Mouse (Mus musculus) kidney, postnatal 0 days (tissue): ENCODE data around the gene Rpl18a. TPM values are rescaled to one million over a fixed set of nuclear protein-coding genes. Genes with fewer than 3 reads are reported as not detected.

Experiments used
- ATAC-seq: fragments of 200-750 bp; cut with Nextera tagmentation; replicated peaks from 2 replicates; pipeline ENCODE4 v1.8.0; 2017; ENCODE audit warnings: low read depth, moderate number of reproducible peaks, moderate TSS enrichment, moderate library complexity; ENCODE audit not compliant: low FRiP score
- DNase-seq: peaks from one replicate; pipeline ENCODE4 v3.0.0-alpha.2; 2016; ENCODE audit warnings: low spot score
- H3K27ac ChIP-seq: fragments of 300-500 bp; sonication (generic); 2 replicates; pipeline ENCODE4 v1.5.1; 2014; ENCODE audit warnings: mild to moderate bottlenecking
- H3K27me3 ChIP-seq: fragments of 300-500 bp; sonication (generic); 2 replicates; pipeline ENCODE4 v1.6.1; 2014; ENCODE audit warnings: low read length, mixed read lengths; ENCODE audit not compliant: insufficient read depth
- H3K36me3 ChIP-seq: fragments of 300-500 bp; sonication (generic); 2 replicates; pipeline ENCODE4 v1.6.1; 2014; ENCODE audit warnings: low read length, mixed read lengths; ENCODE audit not compliant: insufficient read depth
- H3K4me1 ChIP-seq: fragments of 300-500 bp; sonication (generic); replicated peaks from 2 replicates; pipeline ENCODE4 v1.6.1; 2014; ENCODE audit warnings: antibody characterized with exemption, low read length, mixed read lengths; ENCODE audit not compliant: insufficient read depth
- H3K4me2 ChIP-seq: fragments of 300-500 bp; sonication (generic); 2 replicates; pipeline ENCODE4 v1.6.1; 2014; ENCODE audit warnings: mild to moderate bottlenecking, low read length, moderate library complexity, mixed read lengths
- H3K4me3 ChIP-seq: fragments of 300-500 bp; sonication (generic); replicated peaks from 2 replicates; pipeline ENCODE4 v1.5.1; 2014; ENCODE audit warnings: low read depth, low read length
- H3K9ac ChIP-seq: fragments of 300-500 bp; sonication (generic); 2 replicates; pipeline ENCODE4 v1.6.1; 2014; ENCODE audit warnings: low read depth, low read length
- H3K9me3 ChIP-seq: fragments of 300-500 bp; sonication (generic); replicated peaks from 2 replicates; pipeline ENCODE4 v1.6.1; 2016; ENCODE audit warnings: low read length, inconsistent platforms, mixed read lengths
- CTCF ChIP-seq: IDR thresholded peaks from 2 replicates; pipeline ENCODE4 v1.5.1; 2016; ENCODE audit warnings: antibody characterized with exemption, low read depth, mild to moderate bottlenecking, moderate library complexity
- WGBS: fragments of 180-500 bp; shearing (Covaris S2); extraction: QIAGEN DNeasy Blood & Tissue Kit; methylation state at CpG from one replicate; pipeline ENCODE4 v1.1.7; 2014; 5-methylcytosine and 5-hydroxymethylcytosine counted together
- polyA plus RNA-seq: library from polyadenylated mRNA; unstranded; fragments of >200 nt; fragmentation: Nextera tagmentation; extraction: Ambion mirVana; gene quantifications from 2 replicates; pipeline ENCODE4 v1.2.1, GENCODE M21; 2015

The Rpl18a gene
- 5,183 and 5,941 TPM in 2 replicates for polyA plus RNA-seq

DNA sequence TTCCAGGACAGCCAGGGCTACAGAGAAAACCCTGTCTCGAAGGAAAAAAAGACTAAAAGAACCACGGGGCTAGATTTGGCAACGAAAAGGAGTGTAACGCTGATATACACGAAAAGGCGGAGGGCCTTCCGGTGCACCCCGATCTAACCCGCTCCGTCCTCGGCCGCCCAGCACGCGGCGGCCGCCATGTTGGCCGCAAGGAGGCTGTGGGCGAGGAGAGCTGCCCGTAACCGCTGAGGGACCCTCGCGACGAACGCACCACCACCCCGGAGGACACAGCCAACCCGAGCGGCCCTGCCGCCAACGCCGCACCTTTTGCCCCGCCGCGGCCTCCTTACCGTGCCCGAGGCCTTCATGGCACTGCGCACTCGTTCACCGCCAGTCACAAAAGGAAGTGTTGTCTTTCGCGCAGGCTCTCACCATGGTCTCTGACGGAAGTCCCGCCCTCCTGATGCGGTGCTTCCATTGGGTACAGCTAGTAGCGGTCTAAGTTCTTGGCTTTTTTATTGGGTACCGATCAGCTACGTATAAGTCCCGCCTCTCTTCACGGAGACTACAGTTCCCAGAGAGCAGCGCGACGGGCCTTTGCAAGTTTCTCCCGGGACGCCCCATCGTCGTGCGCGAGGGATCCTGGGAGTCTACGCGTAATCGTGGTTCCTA lies at the start of gene Rpl18a:
Gene Rpl18a, minus strand, starts transcription at position 392 of the 660 bp plus-strand sequence.
- Histone ChIP-seq H3K9ac (peak within 1 kb of the TSS; percentile 96), H3K27me3 (peaks cover 5% of the 10 kb centered on the region), H3K9me3 (no peaks in the 10 kb centered on the region), H3K4me2 (peak within 1 kb of the TSS; percentile 87), H3K4me1 (peaks cover 17% of the 10 kb centered on the region), H3K4me3 (peak within 1 kb of the TSS; percentile 92), H3K36me3 (peaks cover 11% of the 10 kb centered on the region), H3K27ac (peak within 1 kb of the TSS; percentile 81)
- DNase-seq, result peak; percentile 100
- WGBS, result under 1% methylated on average over 57 of the region's 60 CpGs
- ATAC-seq, result peak; percentile 98
- peak; percentile 24; the same call in 1 of the 2 replicates for TF ChIP-seq CTCF

DNA sequence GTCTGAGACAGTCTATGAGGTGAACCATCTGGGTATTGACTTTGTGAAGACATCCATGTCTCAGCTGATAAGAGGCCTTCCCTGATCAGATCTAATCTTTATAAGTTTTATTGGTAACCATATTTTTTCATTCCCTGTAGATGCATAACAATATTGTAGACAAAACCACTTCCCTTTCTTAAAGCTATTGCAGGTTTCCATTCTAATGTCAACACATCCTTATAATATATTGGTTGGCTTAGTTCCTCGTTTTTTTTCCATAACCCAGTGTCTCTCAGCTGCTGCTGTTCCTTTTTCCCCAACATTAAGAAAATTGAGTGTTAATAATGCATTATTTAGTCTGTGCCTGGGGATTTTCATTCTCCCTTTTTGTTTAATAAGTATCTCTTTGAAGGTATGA lies 46.0 kb upstream of the Rpl18a start:
- no peak for TF ChIP-seq CTCF
- WGBS, result 30% methylated on average over 1 of the region's 1 CpGs
- Histone ChIP-seq H3K36me3 (no peaks in the 10 kb centered on the region), H3K9ac (no peak overlapping the region), H3K9me3 (no peaks in the 10 kb centered on the region), H3K4me2 (no peak overlapping the region), H3K27ac (no peak overlapping the region), H3K27me3 (no peaks in the 10 kb centered on the region), H3K4me1 (no peaks in the 10 kb centered on the region), H3K4me3 (no peak overlapping the region)
- ATAC-seq, result no peak
- no peak for DNase-seq

DNA sequence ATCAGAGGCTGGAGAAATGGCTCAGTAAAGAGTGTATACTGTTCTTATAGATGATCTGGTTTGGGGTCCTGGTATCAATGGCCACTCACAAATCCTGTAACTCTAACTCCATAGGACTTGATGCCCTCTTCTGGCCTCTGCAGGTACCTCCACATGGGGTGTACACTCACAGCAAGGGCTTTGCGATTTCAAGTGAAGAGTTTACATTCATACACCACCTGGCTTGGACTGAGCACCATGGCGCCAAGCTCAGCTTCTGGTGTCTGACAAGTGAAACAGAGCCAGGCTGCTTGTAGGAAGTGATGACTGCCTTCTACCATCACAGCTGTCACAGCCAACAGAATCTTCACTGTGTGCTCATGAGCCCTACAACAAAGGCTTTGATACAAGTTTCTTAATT lies 44.3 kb upstream of the Rpl18a start:
- H3K36me3 ChIP-seq, result no peaks in the 10 kb centered on the region
- no peak overlapping the region for H3K4me2 ChIP-seq
- no peak for DNase-seq
- peak; percentile 27; the same call in 1 of the 2 replicates for TF ChIP-seq CTCF
- no peaks in the 10 kb centered on the region for H3K4me1 ChIP-seq
- WGBS, result 70% methylated on average over 2 of the region's 2 CpGs
- H3K9ac ChIP-seq, result no peak overlapping the region
- H3K27ac ChIP-seq, result no peak overlapping the region
- no peak for ATAC-seq
- no peaks in the 10 kb centered on the region for H3K9me3 ChIP-seq
- H3K27me3 ChIP-seq, result no peaks in the 10 kb centered on the region
- no peak overlapping the region for H3K4me3 ChIP-seq

DNA sequence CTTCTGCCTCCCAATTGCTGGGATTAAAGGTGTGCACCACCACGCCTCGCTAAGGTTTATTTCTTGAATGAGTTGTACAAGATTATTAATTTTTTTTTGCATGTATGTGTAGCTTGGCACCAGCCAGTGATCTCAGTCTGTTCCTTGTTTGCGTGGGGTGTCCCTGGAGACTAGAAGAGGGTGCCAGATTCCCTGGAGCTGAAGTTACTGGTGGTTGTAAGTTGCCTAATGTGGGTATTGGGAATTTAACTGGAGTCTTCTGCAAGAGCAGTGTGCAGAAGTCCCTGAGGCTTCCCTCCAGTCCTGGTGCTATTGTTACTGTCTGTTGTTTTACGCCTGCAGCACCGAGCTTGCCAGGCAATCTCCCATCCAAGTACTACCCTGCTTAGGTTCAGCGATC lies 40.0 kb upstream of the Rpl18a start:
- no peaks in the 10 kb centered on the region for H3K4me1 ChIP-seq
- ATAC-seq, result no peak
- no peak for TF ChIP-seq CTCF
- H3K9me3 ChIP-seq, result no peaks in the 10 kb centered on the region
- H3K4me3 ChIP-seq, result no peak overlapping the region
- no peaks in the 10 kb centered on the region for H3K36me3 ChIP-seq
- H3K27me3 ChIP-seq, result no peaks in the 10 kb centered on the region
- no peak overlapping the region for H3K27ac ChIP-seq
- 80% methylated on average over 6 of the region's 6 CpGs for WGBS
- no peak overlapping the region for H3K4me2 ChIP-seq
- no peak overlapping the region for H3K9ac ChIP-seq
- no peak for DNase-seq

DNA sequence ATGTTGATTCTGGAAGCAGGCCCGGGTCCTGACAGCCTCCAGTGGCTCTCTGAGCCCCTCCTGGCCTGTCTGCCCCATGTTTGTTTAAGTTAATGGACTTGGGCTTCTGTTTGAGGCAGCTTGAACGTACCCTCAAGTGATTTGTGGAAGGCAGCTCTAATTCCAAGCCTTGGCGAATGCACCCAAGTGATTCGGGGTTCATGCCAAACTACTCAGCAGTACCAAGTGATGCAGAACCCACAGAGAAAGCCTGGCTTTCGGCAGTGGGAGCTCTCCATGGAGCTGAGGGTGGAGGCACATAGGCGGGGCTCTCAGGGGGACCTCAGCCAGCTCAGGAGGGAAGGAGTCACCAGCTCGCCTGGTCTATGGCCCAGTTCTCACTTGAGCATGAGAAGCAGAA lies 37.6 kb upstream of the Rpl18a start:
- no peak for ATAC-seq
- Histone ChIP-seq H3K36me3 (no peaks in the 10 kb centered on the region), H3K4me2 (no peak overlapping the region), H3K27me3 (no peaks in the 10 kb centered on the region), H3K9me3 (no peaks in the 10 kb centered on the region), H3K4me3 (no peak overlapping the region), H3K27ac (no peak overlapping the region), H3K9ac (no peak overlapping the region), H3K4me1 (no peaks in the 10 kb centered on the region)
- no peak for TF ChIP-seq CTCF
- WGBS, result 32% methylated on average over 7 of the region's 7 CpGs
- DNase-seq, result peak; percentile 1

DNA sequence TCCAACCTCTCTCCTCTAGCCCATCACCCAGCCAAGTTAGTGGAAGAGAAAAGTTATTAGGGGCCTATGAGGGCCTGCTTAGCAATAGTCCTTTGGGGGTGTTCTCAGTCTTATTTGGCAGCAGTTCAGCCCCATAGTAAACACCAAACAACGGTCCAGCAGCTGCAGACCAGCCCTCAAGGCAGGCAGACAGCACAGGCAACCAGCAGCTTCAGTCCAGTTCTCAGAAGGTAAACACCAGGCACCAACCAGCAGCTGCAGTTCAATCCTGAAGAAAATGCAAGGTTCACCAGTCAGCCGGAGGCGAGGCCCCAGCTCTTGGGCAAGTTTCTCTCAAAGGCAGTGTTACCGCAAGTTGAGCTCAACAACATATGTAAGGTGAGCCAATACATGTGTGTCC lies 35.8 kb upstream of the Rpl18a start:
- TF ChIP-seq CTCF, result no peak
- 81% methylated on average over 4 of the region's 4 CpGs for WGBS
- no peaks in the 10 kb centered on the region for H3K36me3 ChIP-seq
- DNase-seq (no peak), ATAC-seq (no peak)
- H3K4me1 ChIP-seq, result no peaks in the 10 kb centered on the region
- no peaks in the 10 kb centered on the region for H3K27me3 ChIP-seq
- no peak overlapping the region for H3K9ac ChIP-seq
- H3K9me3 ChIP-seq, result no peaks in the 10 kb centered on the region
- no peak overlapping the region for H3K27ac ChIP-seq
- H3K4me3 ChIP-seq, result no peak overlapping the region
- H3K4me2 ChIP-seq, result no peak overlapping the region

DNA sequence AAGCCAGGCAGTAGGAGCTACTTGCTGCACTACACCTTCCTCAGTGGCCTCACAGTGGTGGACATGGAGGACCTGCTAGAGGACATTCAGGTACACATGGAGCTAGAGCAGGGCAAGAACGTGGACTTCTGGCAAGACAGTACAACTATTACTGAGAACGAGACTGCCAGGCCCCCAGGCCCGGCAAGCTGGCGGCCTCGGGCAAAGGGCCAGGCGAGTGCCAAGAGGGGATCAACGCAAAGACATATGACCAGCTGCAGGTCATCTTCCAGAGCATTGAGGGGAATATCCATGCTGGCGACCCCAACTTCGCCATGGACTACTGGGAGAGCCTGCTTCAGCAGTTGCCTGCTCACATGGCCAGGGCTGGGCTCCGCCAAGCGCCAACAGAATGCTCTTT lies 34.5 kb upstream of the Rpl18a start:
- 92% methylated on average over 11 of the region's 11 CpGs for WGBS
- TF ChIP-seq CTCF, result no peak
- H3K4me2 ChIP-seq, result no peak overlapping the region
- no peak overlapping the region for H3K9ac ChIP-seq
- ATAC-seq (no peak), DNase-seq (no peak)
- H3K4me1 ChIP-seq, result no peaks in the 10 kb centered on the region
- no peaks in the 10 kb centered on the region for H3K36me3 ChIP-seq
- H3K4me3 ChIP-seq, result no peak overlapping the region
- H3K27ac ChIP-seq, result no peak overlapping the region
- no peaks in the 10 kb centered on the region for H3K9me3 ChIP-seq
- H3K27me3 ChIP-seq, result no peaks in the 10 kb centered on the region
